Mouse (Mus musculus) midbrain, postnatal 0 days (tissue): ENCODE data around the gene Rimbp2. TPM values are rescaled to one million over a fixed set of nuclear protein-coding genes. Genes with fewer than 3 reads are reported as not detected.

Experiments used
- ATAC-seq: fragments of 200-750 bp; cut with Nextera tagmentation; 2 replicates; pipeline ENCODE4 v1.8.0; 2017; ENCODE audit warnings: moderate number of reproducible peaks, mild to moderate bottlenecking, moderate TSS enrichment, moderate library complexity; ENCODE audit not compliant: low FRiP score
- DNase-seq: peaks from one replicate; pipeline ENCODE4 v3.0.0-alpha.2; 2015; ENCODE audit warnings: low spot score
- H3K27ac ChIP-seq: fragments of 300-500 bp; sonication (generic); 2 replicates; pipeline ENCODE4 v1.5.1; 2014; ENCODE audit warnings: low read depth, mild to moderate bottlenecking, low read length, mixed read lengths
- H3K27me3 ChIP-seq: fragments of 300-500 bp; sonication (generic); 2 replicates; pipeline ENCODE4 v1.6.1; 2014; ENCODE audit warnings: low read length, control low read depth, mixed read lengths; ENCODE audit not compliant: insufficient read depth
- H3K36me3 ChIP-seq: fragments of 300-500 bp; sonication (generic); 2 replicates; pipeline ENCODE4 v1.6.1; 2014; ENCODE audit warnings: low read length, control low read depth, mixed read lengths; ENCODE audit not compliant: insufficient read depth
- H3K4me1 ChIP-seq: fragments of 300-500 bp; sonication (generic); 2 replicates; pipeline ENCODE4 v1.6.1; 2014; ENCODE audit warnings: mild to moderate bottlenecking, control low read depth, antibody characterized with exemption, low read length, mixed read lengths; ENCODE audit not compliant: insufficient read depth
- H3K4me2 ChIP-seq: fragments of 300-500 bp; sonication (generic); 2 replicates; pipeline ENCODE4 v1.6.1; 2014; ENCODE audit warnings: low read depth, mild to moderate bottlenecking, low read length, mixed read lengths; ENCODE audit not compliant: poor library complexity, severe bottlenecking
- H3K4me3 ChIP-seq: fragments of 300-500 bp; sonication (generic); 2 replicates; pipeline ENCODE4 v1.5.1; 2014; ENCODE audit warnings: low read depth, mild to moderate bottlenecking, low read length, moderate library complexity
- H3K9ac ChIP-seq: fragments of 300-500 bp; sonication (generic); replicated peaks from 2 replicates; pipeline ENCODE4 v1.6.1; 2014; ENCODE audit warnings: mild to moderate bottlenecking, low read length, moderate library complexity, mixed read lengths; ENCODE audit not compliant: poor library complexity, severe bottlenecking
- H3K9me3 ChIP-seq: fragments of 300-500 bp; sonication (generic); 2 replicates; pipeline ENCODE4 v1.6.1; 2016; ENCODE audit warnings: low read length, control low read depth
- CTCF ChIP-seq: IDR thresholded peaks from 2 replicates; pipeline ENCODE4 v1.5.1; 2016; ENCODE audit warnings: antibody characterized with exemption, mild to moderate bottlenecking
- WGBS: fragments of 180-500 bp; shearing (Covaris S2); extraction: QIAGEN DNeasy Blood & Tissue Kit; methylation state at CpG from one replicate; pipeline ENCODE4 v1.1.7; 2014; 5-methylcytosine and 5-hydroxymethylcytosine counted together
- polyA plus RNA-seq: library from polyadenylated mRNA; unstranded; fragments of >200 nt; fragmentation: Nextera tagmentation; extraction: Ambion mirVana; gene quantifications from 2 replicates; pipeline ENCODE4 v1.2.1, GENCODE M21; 2015
- total RNA-seq: library from RNA; depleted of rRNA; stranded (reverse); fragments of >200 nt; gene quantifications from 2 replicates; pipeline ENCODE4 v1.2.3, GENCODE M21; 2014

Rimbp2 gene
- total and polyA plus RNA-seq, 2 experiments from 2014 or later = 6.1 to 22.7 TPM

GRCm38 (mm10) chr5:128877425-128878035 is 75.8 kb downstream of the Rimbp2 start:
- no peaks in the 10 kb centered on the region for H3K36me3 ChIP-seq
- no peak overlapping the region for H3K27ac ChIP-seq
- WGBS = 12% methylated on average over 15 of the region's 16 CpGs
- H3K9me3 ChIP-seq = no peaks in the 10 kb centered on the region
- peak; percentile 86 for DNase-seq
- H3K9ac ChIP-seq = no peak overlapping the region
- no peak for TF ChIP-seq CTCF
- H3K27me3 ChIP-seq = no peaks in the 10 kb centered on the region
- H3K4me1 ChIP-seq = no peaks in the 10 kb centered on the region
- H3K4me3 ChIP-seq = no peak overlapping the region
- H3K4me2 ChIP-seq = no peak overlapping the region
- 0 out of 2 replicates have a peak, but pooled peaks have one; percentile 38 for ATAC-seq

GRCm38 (mm10) chr5:128871706-128872105 is 81.6 kb downstream of the Rimbp2 start:
- WGBS = 66% methylated on average over 3 of the region's 3 CpGs
- Histone ChIP-seq H3K4me1 (no peaks in the 10 kb centered on the region), H3K9me3 (no peaks in the 10 kb centered on the region), H3K27ac (no peak overlapping the region), H3K36me3 (no peaks in the 10 kb centered on the region), H3K9ac (no peak overlapping the region), H3K4me2 (no peak overlapping the region), H3K27me3 (no peaks in the 10 kb centered on the region), H3K4me3 (no peak overlapping the region)
- TF ChIP-seq CTCF = no peak
- DNase-seq (no peak), ATAC-seq (no peak)

GRCm38 (mm10) chr5:128866811-128867210 is 86.5 kb downstream of the Rimbp2 start:
- H3K27ac ChIP-seq = no peak overlapping the region
- H3K9ac ChIP-seq = no peak overlapping the region
- H3K27me3 ChIP-seq = no peaks in the 10 kb centered on the region
- H3K4me1 ChIP-seq = no peaks in the 10 kb centered on the region
- DNase-seq = peak; percentile 14
- no peaks in the 10 kb centered on the region for H3K36me3 ChIP-seq
- H3K4me2 ChIP-seq = no peak overlapping the region
- TF ChIP-seq CTCF = no peak
- H3K9me3 ChIP-seq = no peaks in the 10 kb centered on the region
- 61% methylated on average over 5 of the region's 5 CpGs for WGBS
- ATAC-seq = no peak
- H3K4me3 ChIP-seq = no peak overlapping the region

DNA sequence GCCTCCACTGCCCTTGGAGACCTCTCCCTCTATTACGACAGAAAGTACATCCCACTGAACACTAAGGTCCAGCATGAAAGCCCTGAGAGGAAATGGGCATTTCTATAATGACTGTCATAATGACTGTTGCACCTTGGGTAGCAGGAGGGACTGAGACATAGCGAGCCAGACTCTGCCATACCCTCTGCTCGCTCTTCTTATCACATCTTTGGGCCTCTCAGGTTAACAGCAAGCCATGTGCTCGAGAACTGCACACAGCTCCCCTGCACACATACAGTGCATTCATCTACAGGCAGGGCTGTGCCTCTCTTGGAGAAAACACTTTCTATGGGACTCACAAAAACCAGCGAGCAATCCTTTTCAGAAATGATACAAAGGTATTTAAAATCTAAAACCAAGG is 87.0 kb downstream of the Rimbp2 start:
- WGBS = 80% methylated on average over 5 of the region's 5 CpGs
- no peak overlapping the region for H3K4me3 ChIP-seq
- TF ChIP-seq CTCF = no peak
- H3K4me2 ChIP-seq = no peak overlapping the region
- ATAC-seq = no peak
- H3K9ac ChIP-seq = no peak overlapping the region
- no peaks in the 10 kb centered on the region for H3K36me3 ChIP-seq
- no peaks in the 10 kb centered on the region for H3K27me3 ChIP-seq
- H3K9me3 ChIP-seq = no peaks in the 10 kb centered on the region
- H3K27ac ChIP-seq = no peak overlapping the region
- no peak for DNase-seq
- no peaks in the 10 kb centered on the region for H3K4me1 ChIP-seq

GRCm38 (mm10) chr5:128863497-128863896 is 89.8 kb downstream of the Rimbp2 start:
- H3K4me3 ChIP-seq = no peak overlapping the region
- TF ChIP-seq CTCF = no peak
- 32% methylated on average over 6 of the region's 6 CpGs for WGBS
- ATAC-seq = no peak
- no peak for DNase-seq
- no peaks in the 10 kb centered on the region for H3K9me3 ChIP-seq
- no peaks in the 10 kb centered on the region for H3K36me3 ChIP-seq
- H3K4me1 ChIP-seq = no peaks in the 10 kb centered on the region
- H3K27me3 ChIP-seq = no peaks in the 10 kb centered on the region
- H3K9ac ChIP-seq = no peak overlapping the region
- no peak overlapping the region for H3K4me2 ChIP-seq
- peak overlapping the region; percentile 26; the same call in 1 of the 2 replicates for H3K27ac ChIP-seq

DNA sequence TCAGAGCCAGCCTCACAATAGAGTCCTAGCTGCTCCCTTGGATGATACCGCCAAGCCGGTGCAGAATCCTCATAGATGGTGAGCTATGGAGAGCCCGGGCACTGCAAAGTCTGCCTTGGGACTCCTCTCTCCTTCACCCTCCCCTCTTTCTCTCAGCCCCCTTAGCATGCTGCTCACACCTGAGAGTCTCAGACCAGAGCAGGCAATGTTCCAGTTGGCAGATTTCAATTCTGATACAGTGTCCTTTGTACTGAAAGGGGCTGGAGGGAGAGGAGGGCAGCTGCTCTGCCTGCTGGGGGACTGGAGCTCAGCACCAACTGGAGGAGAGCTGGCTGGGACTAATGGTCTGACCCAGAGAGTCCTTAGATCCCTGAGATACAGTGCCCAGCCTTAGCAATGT is 92.4 kb downstream of the Rimbp2 start:
- DNase-seq (peak; percentile 65), ATAC-seq (no peak)
- Histone ChIP-seq H3K9ac (no peak overlapping the region), H3K27me3 (no peaks in the 10 kb centered on the region), H3K4me3 (no peak overlapping the region), H3K27ac (no peak overlapping the region), H3K9me3 (no peaks in the 10 kb centered on the region), H3K36me3 (no peaks in the 10 kb centered on the region), H3K4me1 (no peaks in the 10 kb centered on the region), H3K4me2 (no peak overlapping the region)
- TF ChIP-seq CTCF = no peak
- 84% methylated on average over 3 of the region's 3 CpGs for WGBS
